Mouse (Mus musculus) hindbrain, embryonic 14.5 days (tissue): ENCODE measurements at regions not wholly inside any gene's neighbourhood (a gene's known extent, or its start where the extent isn't known, plus 50 kb on each side); places are given as distances from the start of the nearest gene placed in this dataset.

Source experiments
- ATAC-seq: fragments of 200-750 bp; cut with Nextera tagmentation; 2 replicates; pipeline ENCODE4 v1.8.0; 2017; ENCODE audit warnings: moderate number of reproducible peaks, mild to moderate bottlenecking, moderate TSS enrichment, moderate library complexity; ENCODE audit not compliant: low FRiP score
- DNase-seq: peaks from one replicate; pipeline ENCODE4 v3.0.0-alpha.2; 2015; ENCODE audit warnings: low spot score
- H3K27ac ChIP-seq: fragments of 300-500 bp; sonication (generic); 2 replicates; pipeline ENCODE4 v1.5.1; 2014; ENCODE audit warnings: mild to moderate bottlenecking, moderate library complexity
- H3K27me3 ChIP-seq: fragments of 300-500 bp; sonication (generic); 2 replicates; pipeline ENCODE4 v1.6.1; 2014; ENCODE audit warnings: mild to moderate bottlenecking, low read length, mixed read lengths; ENCODE audit not compliant: control insufficient read depth, insufficient read depth
- H3K36me3 ChIP-seq: fragments of 300-500 bp; sonication (generic); replicated peaks from 2 replicates; pipeline ENCODE4 v1.6.1; 2014; ENCODE audit not compliant: control insufficient read depth, insufficient read depth
- H3K4me1 ChIP-seq: fragments of 300-500 bp; sonication (generic); replicated peaks from 2 replicates; pipeline ENCODE4 v1.6.1; 2014; ENCODE audit warnings: antibody characterized with exemption, low read length, mixed read lengths; ENCODE audit not compliant: control insufficient read depth, insufficient read depth
- H3K4me2 ChIP-seq: fragments of 300-500 bp; sonication (generic); replicated peaks from 2 replicates; pipeline ENCODE4 v1.6.1; 2014; ENCODE audit warnings: mild to moderate bottlenecking, moderate library complexity
- H3K4me3 ChIP-seq: fragments of 300-500 bp; sonication (generic); replicated peaks from 2 replicates; pipeline ENCODE4 v1.5.1; 2014; ENCODE audit warnings: mild to moderate bottlenecking, low read length
- H3K9ac ChIP-seq: fragments of 300-500 bp; sonication (generic); 2 replicates; pipeline ENCODE4 v1.6.1; 2014
- H3K9me3 ChIP-seq: fragments of 300-500 bp; sonication (generic); 2 replicates; pipeline ENCODE4 v1.6.1; 2016; ENCODE audit warnings: low read length; ENCODE audit not compliant: control insufficient read depth
- WGBS: fragments of 180-500 bp; shearing (Covaris S2); extraction: QIAGEN DNeasy Blood & Tissue Kit; methylation state at CpG from one replicate; pipeline ENCODE4 v1.1.7; 2014; 5-methylcytosine and 5-hydroxymethylcytosine counted together

- Histone ChIP-seq H3K36me3 (no peaks in the 10 kb centered on the region), H3K4me3 (no peak overlapping the region), H3K27me3 (no peaks in the 10 kb centered on the region), H3K27ac (no peak overlapping the region), H3K4me1 (no peaks in the 10 kb centered on the region), H3K9ac (no peak overlapping the region), H3K4me2 (no peak overlapping the region), H3K9me3 (peaks cover 55% of the 10 kb centered on the region)
- ATAC-seq = peak; percentile 49
- 58% methylated on average over 2 of the region's 2 CpGs for WGBS
- no peak for DNase-seq
Observed at GRCm38 (mm10) chr4:3049972-3050846, 116.9 kb upstream of the Vmn1r2 start.

- WGBS = 85% methylated on average over 3 of the region's 3 CpGs
- Histone ChIP-seq H3K9me3 (peaks cover 61% of the 10 kb centered on the region), H3K27me3 (no peaks in the 10 kb centered on the region), H3K9ac (no peak overlapping the region), H3K4me1 (no peaks in the 10 kb centered on the region), H3K27ac (no peak overlapping the region), H3K36me3 (no peaks in the 10 kb centered on the region), H3K4me2 (no peak overlapping the region), H3K4me3 (no peak overlapping the region)
- DNase-seq (no peak), ATAC-seq (no peak)
Observed at GRCm38 (mm10) chr4:3050847-3051135, 116.3 kb upstream of the Vmn1r2 start.

- Histone ChIP-seq H3K4me3 (no peak overlapping the region), H3K36me3 (no peaks in the 10 kb centered on the region), H3K4me2 (no peak overlapping the region), H3K27ac (no peak overlapping the region), H3K9me3 (peaks cover 65% of the 10 kb centered on the region), H3K4me1 (no peaks in the 10 kb centered on the region), H3K9ac (no peak overlapping the region), H3K27me3 (no peaks in the 10 kb centered on the region)
- DNase-seq = no peak
- 75% methylated on average over 5 of the region's 5 CpGs for WGBS
- no peak for ATAC-seq
Observed at GRCm38 (mm10) chr4:3051212-3051611, 115.9 kb upstream of the Vmn1r2 start.

GRCm38 (mm10) chr4:3052314-3053059 is 114.6 kb upstream of the Vmn1r2 start:
- H3K4me3 ChIP-seq = no peak overlapping the region
- peaks cover 67% of the 10 kb centered on the region for H3K9me3 ChIP-seq
- WGBS = 85% methylated on average over 4 of the region's 4 CpGs
- no peaks in the 10 kb centered on the region for H3K36me3 ChIP-seq
- no peaks in the 10 kb centered on the region for H3K4me1 ChIP-seq
- no peaks in the 10 kb centered on the region for H3K27me3 ChIP-seq
- no peak overlapping the region for H3K27ac ChIP-seq
- ATAC-seq = peak; percentile 23; the same call in 1 of the 2 replicates
- H3K9ac ChIP-seq = no peak overlapping the region
- H3K4me2 ChIP-seq = no peak overlapping the region
- no peak for DNase-seq

GRCm38 (mm10) chr4:3053060-3053406 is 114.1 kb upstream of the Vmn1r2 start:
- DNase-seq = no peak
- no peak overlapping the region for H3K4me2 ChIP-seq
- H3K27ac ChIP-seq = no peak overlapping the region
- no peak overlapping the region for H3K9ac ChIP-seq
- H3K36me3 ChIP-seq = no peaks in the 10 kb centered on the region
- H3K27me3 ChIP-seq = no peaks in the 10 kb centered on the region
- WGBS = 70% methylated on average over 4 of the region's 4 CpGs
- peaks cover 67% of the 10 kb centered on the region for H3K9me3 ChIP-seq
- peak; percentile 12; the same call in 1 of the 2 replicates for ATAC-seq
- H3K4me3 ChIP-seq = no peak overlapping the region
- H3K4me1 ChIP-seq = no peaks in the 10 kb centered on the region

- no peak overlapping the region for H3K27ac ChIP-seq
- H3K27me3 ChIP-seq = no peaks in the 10 kb centered on the region
- H3K36me3 ChIP-seq = no peaks in the 10 kb centered on the region
- H3K9ac ChIP-seq = no peak overlapping the region
- H3K4me3 ChIP-seq = no peak overlapping the region
- WGBS = 90% methylated on average over 2 of the region's 2 CpGs
- ATAC-seq (no peak), DNase-seq (no peak)
- H3K4me2 ChIP-seq = no peak overlapping the region
- peaks cover 72% of the 10 kb centered on the region for H3K9me3 ChIP-seq
- no peaks in the 10 kb centered on the region for H3K4me1 ChIP-seq
Observed at GRCm38 (mm10) chr4:3053496-3054216, 113.5 kb upstream of the Vmn1r2 start.

GRCm38 (mm10) chr4:3054886-3055285 is 112.2 kb upstream of the Vmn1r2 start:
- 0 out of 2 replicates have a peak, but pooled peaks have one; percentile 6 for ATAC-seq
- Histone ChIP-seq H3K36me3 (no peaks in the 10 kb centered on the region), H3K27me3 (no peaks in the 10 kb centered on the region), H3K27ac (no peak overlapping the region), H3K9ac (no peak overlapping the region), H3K4me3 (no peak overlapping the region), H3K4me1 (no peaks in the 10 kb centered on the region), H3K4me2 (no peak overlapping the region), H3K9me3 (peaks cover 83% of the 10 kb centered on the region)
- no peak for DNase-seq

GRCm38 (mm10) chr4:3055396-3055795 is 111.7 kb upstream of the Vmn1r2 start:
- Histone ChIP-seq H3K27ac (no peak overlapping the region), H3K4me3 (no peak overlapping the region), H3K9ac (no peak overlapping the region), H3K27me3 (no peaks in the 10 kb centered on the region), H3K36me3 (no peaks in the 10 kb centered on the region), H3K4me2 (no peak overlapping the region), H3K9me3 (peaks cover 78% of the 10 kb centered on the region), H3K4me1 (no peaks in the 10 kb centered on the region)
- no peak for ATAC-seq
- 69% methylated on average over 1 of the region's 1 CpGs for WGBS
- no peak for DNase-seq

GRCm38 (mm10) chr4:3059511-3060054 is 107.5 kb upstream of the Vmn1r2 start:
- H3K36me3 ChIP-seq = no peaks in the 10 kb centered on the region
- no peak overlapping the region for H3K27ac ChIP-seq
- DNase-seq (no peak), ATAC-seq (no peak)
- no peaks in the 10 kb centered on the region for H3K27me3 ChIP-seq
- no peak overlapping the region for H3K9ac ChIP-seq
- no peak overlapping the region for H3K4me3 ChIP-seq
- no peak overlapping the region for H3K4me2 ChIP-seq
- no peaks in the 10 kb centered on the region for H3K4me1 ChIP-seq
- peaks cover 68% of the 10 kb centered on the region for H3K9me3 ChIP-seq
- WGBS = 56% methylated on average over 2 of the region's 2 CpGs
